Mouse (Mus musculus): ENCODE measurements around the gene Mvb12b.

DNA sequence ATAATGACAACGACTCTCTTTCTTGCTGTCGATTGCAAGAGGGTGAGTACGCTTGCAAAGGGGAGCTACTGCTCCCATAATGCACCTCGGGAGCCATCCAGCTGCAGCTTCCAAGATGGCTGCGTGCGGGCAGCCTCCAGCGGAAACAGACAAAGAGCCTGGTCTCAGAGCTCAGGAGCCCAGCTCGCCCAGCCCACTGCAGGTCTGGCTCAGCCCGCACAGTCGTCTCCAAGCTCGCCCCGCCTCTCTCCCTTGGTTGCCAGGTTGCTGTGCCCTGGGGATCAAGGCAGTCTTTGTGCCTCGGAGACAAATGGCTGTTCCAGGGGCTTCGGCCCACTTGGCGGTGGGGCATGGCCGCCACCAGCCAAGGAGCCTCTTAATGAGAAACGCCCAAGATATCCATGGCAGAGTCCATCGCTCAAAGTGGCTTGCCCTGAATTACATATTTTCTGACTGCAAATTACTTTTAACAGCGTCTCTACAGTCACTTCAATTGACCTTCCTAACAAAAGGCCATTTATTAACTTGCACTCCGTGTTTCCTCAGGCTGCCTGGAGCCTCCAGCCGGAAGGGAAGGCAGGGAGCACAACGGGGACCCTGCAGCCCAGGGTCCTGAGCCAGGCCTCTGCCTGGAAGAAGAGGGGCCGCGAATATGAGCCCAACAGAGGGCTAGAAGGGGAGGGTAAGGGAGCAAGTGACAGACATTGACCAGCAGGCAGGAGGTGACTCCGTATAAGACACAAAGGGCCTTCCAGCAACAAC, 11.0 kb downstream of the Mvb12b start:
- TF ChIP-seq CTCF (IDR thresholded peaks at IDR 0.05; ENCODE audit: low read depth, low read length) (no peak), POLR2AphosphoS5 (IDR thresholded peaks at IDR 0.05; ENCODE audit: insufficient replicate concordance, low read depth, low read length) (no peak)
